Mouse (Mus musculus): Measurements from ENCODE around the gene Parp14. TPM values are rescaled to one million over a fixed set of nuclear protein-coding genes. Genes with fewer than 3 reads are reported as not detected.

Gene Parp14
- total and polyA plus RNA-seq, 3 experiments, result 1.2 to 1.5 TPM; not detected in 1

- no peak for TF ChIP-seq ETS1 (IDR thresholded peaks at IDR 0.05; ENCODE audit: low read depth, low read length)
- TF ChIP-seq CHD1 (IDR thresholded peaks at IDR 0.05; ENCODE audit: low read depth, low read length), result no peak
- TF ChIP-seq MYB (IDR thresholded peaks at IDR 0.05; ENCODE audit: low read depth, low read length), result no peak
- TF ChIP-seq CHD2 (IDR thresholded peaks at IDR 0.05; ENCODE audit: low read length), result no peak
- TF ChIP-seq GATA1 (IDR thresholded peaks at IDR 0.05; ENCODE audit: low read depth, low read length), result no peak
- no peak for TF ChIP-seq MXI1 (IDR thresholded peaks at IDR 0.05; ENCODE audit: low read depth, low read length)
- no peak for TF ChIP-seq NELFE (IDR thresholded peaks at IDR 0.05; ENCODE audit: low read depth, low read length)
- TF ChIP-seq JUND (IDR thresholded peaks at IDR 0.05; ENCODE audit: low read depth, low read length), result no peak
- TF ChIP-seq TAL1 (IDR thresholded peaks at IDR 0.05; ENCODE audit: low read length), result no peak
- TF ChIP-seq UBTF (IDR thresholded peaks at IDR 0.05; ENCODE audit: borderline replicate concordance, insufficient read depth, low read depth, low read length), result no peak
- TF ChIP-seq ZMIZ1 (IDR thresholded peaks at IDR 0.05; ENCODE audit: low read depth, low read length), result no peak
- no peak for TF ChIP-seq MEF2A (IDR thresholded peaks at IDR 0.05; ENCODE audit: extremely low read depth, insufficient replicate concordance, low read depth, low read length, poor library complexity, severe bottlenecking)
- no peak for TF ChIP-seq BHLHE40 (IDR thresholded peaks at IDR 0.05; ENCODE audit: borderline replicate concordance, low read depth, low read length)
- TF ChIP-seq GABPA (IDR thresholded peaks at IDR 0.05; ENCODE audit: low read depth, low read length), result no peak
- no peak for TF ChIP-seq MAFK (IDR thresholded peaks at IDR 0.05; ENCODE audit: borderline replicate concordance, low read depth, low read length)
- no peak for TF ChIP-seq NRF1 (IDR thresholded peaks at IDR 0.05; ENCODE audit: insufficient read depth, low read depth, low read length, poor library complexity, severe bottlenecking)
- no peak for TF ChIP-seq MYC (IDR thresholded peaks at IDR 0.05; ENCODE audit: low read depth, low read length)
- TF ChIP-seq ELF1 (IDR thresholded peaks at IDR 0.05; ENCODE audit: low read depth, low read length), result no peak
- no peak for DNase-seq (ENCODE audit: low read depth, low spot score)
- Histone ChIP-seq H3K36me3 (ENCODE audit: control insufficient read depth in 1 of 2, insufficient read depth in 2 of 2, low read length in 2 of 2) (peaks cover 0 to 16% of the 10 kb centered on the region in 2 experiments; a peak in 2 of 4 replicates), H3K27ac (ENCODE audit: control insufficient read depth, low read depth, low read length) (no peak overlapping the region), H3K4me1 (ENCODE audit: control insufficient read depth in 1 of 2, insufficient read depth in 2 of 2, low read length in 2 of 2) (peaks cover 2 to 15% of the 10 kb centered on the region in 2 experiments; a peak in 2 of 4 replicates), H3K79me2 (ENCODE audit: control insufficient read depth, insufficient read depth, low read length, poor library complexity) (no peaks in the 10 kb centered on the region), H3K9me3 (replicated peaks; ENCODE audit: insufficient read depth, low read length) (no peaks in the 10 kb centered on the region), H3K4me3 (ENCODE audit: control insufficient read depth in 1 of 2, insufficient read depth in 1 of 2, low read depth in 2 of 2, low read length in 2 of 2) (no peak overlapping the region), H3K9ac (ENCODE audit: control insufficient read depth, low read depth, low read length, poor library complexity, severe bottlenecking) (no peak overlapping the region), H3K27me3 (ENCODE audit: control insufficient read depth in 1 of 2, insufficient read depth in 2 of 2, low read length in 2 of 2) (no peaks in the 10 kb centered on the region)
These were observed 34.0 kb upstream of the Parp14 start for GRCm38 (mm10) chr16:35905355-35905754.

GRCm38 (mm10) chr16:35904121-35904736 is 32.9 kb upstream of the Parp14 start:
- no peaks in the 10 kb centered on the region for H3K9me3 ChIP-seq (replicated peaks; ENCODE audit: insufficient read depth, low read length)
- H3K4me1 ChIP-seq (ENCODE audit: control insufficient read depth in 1 of 2, insufficient read depth in 2 of 2, low read length in 2 of 2), result peaks cover 2 to 15% of the 10 kb centered on the region in 2 experiments; a peak in 2 of 4 replicates
- no peak for TF ChIP-seq SMC3 (IDR thresholded peaks at IDR 0.05; ENCODE audit: low read depth, low read length)
- H3K9ac ChIP-seq (ENCODE audit: control insufficient read depth, low read depth, low read length, poor library complexity, severe bottlenecking), result no peak overlapping the region
- H3K27me3 ChIP-seq (ENCODE audit: control insufficient read depth in 1 of 2, insufficient read depth in 2 of 2, low read length in 2 of 2), result no peaks in the 10 kb centered on the region
- H3K27ac ChIP-seq (ENCODE audit: control insufficient read depth, low read depth, low read length), result no peak overlapping the region
- H3K4me3 ChIP-seq (ENCODE audit: control insufficient read depth in 1 of 2, insufficient read depth in 1 of 2, low read depth in 2 of 2, low read length in 2 of 2), result no peak overlapping the region
- H3K36me3 ChIP-seq (ENCODE audit: control insufficient read depth in 1 of 2, insufficient read depth in 2 of 2, low read length in 2 of 2), result peaks cover 0 to 16% of the 10 kb centered on the region in 2 experiments; a peak in 2 of 4 replicates
- DNase-seq (ENCODE audit: low read depth, low spot score), result no peak
- H3K79me2 ChIP-seq (ENCODE audit: control insufficient read depth, insufficient read depth, low read length, poor library complexity), result no peaks in the 10 kb centered on the region

Data from MEL (cell line).